Mouse (Mus musculus) embryo, embryonic 11 days (tissue): ENCODE data around the gene Gm11037.

Experiments
- DNase-seq: peaks from one replicate; pipeline ENCODE4 v3.0.0-alpha.2; 2015

Gm11037 gene

DNA sequence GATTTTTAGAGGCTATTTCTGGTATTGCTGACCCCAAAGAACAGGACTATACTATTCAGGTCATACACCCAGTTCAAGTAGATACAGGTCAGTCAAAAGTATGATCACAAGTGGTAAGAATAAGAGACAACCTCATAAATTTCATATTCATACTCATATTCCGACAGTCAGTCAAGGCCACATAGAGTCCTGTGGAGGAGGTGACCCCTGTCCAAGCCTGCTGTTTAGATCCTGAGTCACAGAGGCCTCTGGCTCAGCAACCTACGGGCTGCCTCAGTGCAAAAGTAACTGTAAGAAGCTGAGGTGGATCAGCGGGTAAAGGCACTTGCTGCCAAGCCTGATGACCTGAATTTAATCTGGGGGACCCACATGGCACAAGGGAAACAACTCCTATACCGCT is 20.7 kb downstream of the Gm11037 start:
- no peak for DNase-seq

DNA sequence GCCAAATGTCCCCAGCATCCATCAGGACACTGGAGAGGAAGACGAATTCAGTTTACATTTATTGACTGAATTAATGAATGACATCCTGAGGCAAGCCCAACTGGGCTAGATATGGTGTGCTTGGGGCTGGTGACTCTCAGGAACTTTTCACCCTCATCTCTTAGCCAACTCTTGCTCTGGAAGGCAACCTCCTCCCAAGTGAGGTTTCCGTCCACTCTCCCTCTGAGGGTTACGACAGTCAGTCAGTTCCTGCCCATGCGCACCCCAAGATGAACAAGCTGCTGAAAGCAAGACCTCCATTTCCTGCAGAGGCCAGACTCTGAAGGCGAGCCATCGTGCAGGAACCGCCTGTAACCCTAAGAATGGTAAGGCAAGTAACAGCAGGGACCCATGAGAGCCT is 23.7 kb downstream of the Gm11037 start:
- no peak for DNase-seq

DNA sequence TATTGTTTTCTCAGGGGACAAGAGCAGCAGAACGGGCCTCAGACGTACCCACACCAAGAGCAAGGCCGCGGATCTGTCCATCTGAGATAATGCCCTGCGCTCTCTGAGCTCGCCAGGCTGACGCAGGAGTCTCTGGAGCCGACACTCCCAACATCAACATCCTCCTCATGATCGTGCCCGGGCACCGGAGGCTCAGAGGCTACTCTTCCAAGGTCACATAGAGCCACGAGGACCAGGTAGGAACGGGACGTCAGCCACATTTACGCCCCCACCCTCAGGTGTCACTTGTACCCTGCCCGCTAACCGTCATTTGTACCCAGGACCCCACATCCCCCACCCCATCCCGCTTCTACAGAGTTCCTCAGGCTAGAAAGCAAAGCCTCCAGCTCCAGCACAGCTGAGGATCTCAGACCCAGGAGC is 26.2 kb downstream of the Gm11037 start:
- DNase-seq = peak; percentile 62

DNA sequence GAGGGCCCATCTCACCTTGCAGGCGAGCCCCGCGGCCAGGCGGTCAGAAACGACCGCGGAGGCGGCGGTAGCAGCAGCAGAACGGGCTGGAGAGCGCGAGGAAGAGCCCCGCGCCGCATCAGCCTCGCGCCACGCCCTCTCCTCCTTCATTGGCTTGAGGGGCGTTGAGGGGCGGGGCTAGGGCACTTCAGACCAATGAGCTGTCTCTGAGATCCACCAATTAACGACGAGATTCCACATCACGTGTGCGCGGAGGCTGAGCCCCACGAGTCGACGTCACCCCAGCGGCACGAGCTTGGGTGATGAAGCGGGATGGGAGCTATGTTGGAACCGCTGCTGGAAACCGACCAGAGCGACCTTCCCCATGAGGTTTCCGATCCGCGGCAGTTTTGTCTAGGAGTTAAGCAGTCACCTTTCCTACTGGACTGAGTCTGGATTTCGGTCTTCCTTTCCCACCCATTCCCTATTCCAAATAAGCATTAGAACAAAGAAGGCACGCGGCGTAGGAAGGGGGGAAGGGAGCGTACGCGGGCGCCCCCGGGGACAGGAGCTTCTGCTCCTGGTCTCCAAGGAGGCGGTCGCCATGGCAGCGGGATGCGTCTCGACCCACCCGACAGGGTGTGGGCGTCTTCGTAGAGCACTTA is 26.8 kb downstream of the Gm11037 start, which contains the start of gene 1700037H04Rik:
Gene 1700037H04Rik, minus strand, starts transcription at position 144 of the 644 bp plus-strand sequence.
- DNase-seq = peak; percentile 99

DNA sequence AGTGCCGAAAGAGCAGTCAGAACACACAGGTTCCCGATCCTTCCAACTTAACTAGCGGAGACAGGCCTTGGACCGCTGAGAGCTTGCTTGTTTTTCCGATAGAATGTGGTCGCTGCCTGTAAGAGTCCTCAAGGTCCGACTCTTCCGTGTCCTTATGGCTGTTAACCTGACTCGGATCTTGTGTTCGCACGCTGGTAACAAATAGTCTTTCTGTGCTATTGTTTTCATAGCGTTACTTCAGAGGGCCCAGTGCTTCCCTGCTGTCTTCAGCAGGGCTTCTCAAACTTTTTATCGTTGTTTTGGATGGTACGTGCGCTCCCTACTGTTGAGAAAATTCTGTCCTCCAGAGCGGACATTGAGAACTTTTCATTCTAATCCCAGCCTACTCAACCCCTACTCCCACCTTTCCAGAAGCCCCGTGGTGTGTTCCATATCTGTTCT is 27.4 kb downstream of the Gm11037 start:
- DNase-seq = peak; percentile 60

DNA sequence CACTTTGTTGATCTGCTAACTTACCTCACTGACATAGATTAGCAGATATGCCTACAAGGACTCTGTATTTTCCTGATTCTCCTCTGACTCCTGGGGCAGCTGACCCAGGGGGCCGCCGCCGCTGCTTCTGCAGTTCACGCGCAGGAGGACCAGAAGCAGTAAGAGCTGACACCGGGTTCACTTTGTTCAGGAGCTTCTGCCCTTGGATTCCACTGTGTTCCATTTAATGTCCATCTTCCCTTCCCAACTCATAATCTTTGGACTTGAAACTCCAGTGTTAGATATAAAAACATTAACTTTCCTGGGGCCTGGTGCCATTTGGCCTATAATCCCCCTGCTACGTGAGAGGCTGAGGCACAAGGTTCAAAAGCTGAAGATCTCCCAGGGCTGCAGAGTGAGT is 30.6 kb downstream of the Gm11037 start:
- DNase-seq = no peak

DNA sequence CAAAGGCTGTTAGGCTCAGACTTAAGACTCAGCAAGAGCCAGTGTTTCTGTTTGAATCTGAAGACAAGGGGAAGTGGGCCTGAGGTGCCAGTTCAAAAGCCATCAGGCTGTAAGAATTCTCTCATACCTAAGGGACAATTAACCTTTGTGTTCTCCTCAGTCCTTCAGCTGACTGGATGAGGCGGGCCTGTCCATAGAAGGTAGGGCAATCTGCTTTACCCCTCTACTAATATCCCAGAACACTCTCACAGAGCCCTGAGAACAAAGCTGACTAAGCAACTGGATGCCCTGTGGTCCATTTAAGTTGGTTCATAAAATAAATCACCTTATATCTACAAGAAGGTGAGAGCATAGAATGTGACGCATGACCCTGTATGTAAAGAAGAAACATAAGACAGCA is 32.9 kb downstream of the Gm11037 start:
- no peak for DNase-seq

DNA sequence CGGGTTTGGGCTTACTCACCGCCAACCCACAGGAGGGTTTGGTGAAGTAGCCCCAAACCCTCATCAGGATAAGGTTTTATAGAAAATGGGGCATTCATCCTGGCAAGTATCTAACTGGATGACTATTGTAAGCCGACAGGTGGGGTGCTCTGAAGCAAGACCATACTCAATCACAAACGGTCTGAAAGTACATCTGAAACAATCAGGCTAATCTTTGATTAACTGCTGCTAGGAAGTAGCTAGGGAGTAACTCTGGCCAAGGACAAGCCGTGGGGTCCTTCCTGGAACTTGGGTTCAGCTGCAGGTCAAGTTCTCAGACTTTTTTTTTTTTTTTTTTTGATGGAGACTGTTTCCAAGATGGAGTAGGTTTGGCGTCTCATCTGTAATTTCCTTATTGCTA is 34.7 kb downstream of the Gm11037 start:
- DNase-seq = no peak

DNA sequence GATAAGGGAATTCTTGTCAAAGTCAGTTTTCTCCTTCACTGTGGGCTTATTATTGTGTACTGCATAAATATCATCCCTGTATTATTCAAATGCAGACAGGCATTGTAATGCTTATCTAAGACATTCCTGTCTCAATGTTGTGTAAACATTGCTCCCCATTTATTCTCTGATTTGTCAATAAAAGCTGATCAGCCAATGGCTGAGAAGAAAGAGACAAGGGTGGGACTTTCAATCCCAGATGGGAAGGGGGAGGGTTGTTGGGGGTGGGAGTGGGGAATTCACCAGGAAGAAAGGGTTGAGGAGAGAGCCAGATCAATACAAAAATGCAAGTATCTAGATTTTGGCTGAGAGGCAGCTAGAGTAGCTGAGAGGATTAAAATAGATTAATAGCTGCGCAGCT is 35.6 kb downstream of the Gm11037 start:
- DNase-seq = no peak

DNA sequence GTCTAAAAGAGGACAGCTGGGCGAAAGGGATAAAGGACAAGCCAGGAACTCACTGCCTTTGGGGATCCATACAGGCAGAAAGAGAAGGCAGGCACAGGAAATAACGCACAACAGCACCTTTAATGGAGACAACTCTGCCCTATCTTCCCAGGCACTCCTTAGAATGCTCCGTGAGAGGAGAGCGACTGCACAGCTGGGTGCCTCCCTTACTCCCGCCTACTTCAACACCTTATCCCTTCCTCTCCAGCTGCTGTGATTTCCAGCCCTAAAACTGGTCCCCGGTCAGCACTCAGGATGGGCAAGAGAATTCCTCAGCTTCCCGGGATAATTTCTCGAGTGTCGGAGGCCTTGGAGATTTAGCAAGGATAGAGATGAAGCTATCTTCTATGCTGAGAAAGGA is 37.6 kb downstream of the Gm11037 start:
- DNase-seq = no peak

DNA sequence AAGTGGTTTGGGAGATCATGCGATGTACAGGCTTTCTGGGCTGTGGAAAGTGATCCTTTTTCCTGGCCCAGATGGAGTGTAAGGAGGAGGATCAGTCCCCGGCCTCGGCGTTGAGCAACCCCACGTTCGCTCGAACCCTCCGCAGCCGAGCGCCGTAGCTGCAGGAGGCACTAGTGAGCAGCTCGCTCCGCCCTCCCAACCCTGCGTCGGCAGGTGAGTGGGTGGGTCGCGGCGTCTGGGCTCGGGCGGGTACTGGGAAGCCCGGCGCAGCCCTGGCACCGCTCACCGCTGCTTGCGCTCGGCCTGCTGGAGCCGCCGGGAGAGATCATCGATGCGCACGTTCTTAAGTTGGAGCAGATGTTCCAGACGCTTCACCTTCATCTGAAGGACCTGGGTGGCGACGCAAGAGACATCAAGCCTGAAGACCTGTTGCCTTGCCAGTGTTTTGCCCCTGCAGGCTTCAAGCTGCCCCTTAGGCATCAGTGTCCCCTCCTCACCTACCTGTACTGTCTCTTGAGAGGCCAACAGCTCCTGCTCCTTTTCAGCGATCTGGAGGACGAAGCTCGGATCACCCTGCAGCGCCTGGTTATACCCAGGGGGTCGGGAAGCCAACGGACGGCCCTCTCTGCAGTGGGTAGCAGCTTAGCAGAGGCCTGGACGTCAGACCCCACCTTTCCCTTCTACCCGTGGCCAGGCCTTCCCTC is 38.3 kb downstream of the Gm11037 start:
- no peak for DNase-seq

DNA sequence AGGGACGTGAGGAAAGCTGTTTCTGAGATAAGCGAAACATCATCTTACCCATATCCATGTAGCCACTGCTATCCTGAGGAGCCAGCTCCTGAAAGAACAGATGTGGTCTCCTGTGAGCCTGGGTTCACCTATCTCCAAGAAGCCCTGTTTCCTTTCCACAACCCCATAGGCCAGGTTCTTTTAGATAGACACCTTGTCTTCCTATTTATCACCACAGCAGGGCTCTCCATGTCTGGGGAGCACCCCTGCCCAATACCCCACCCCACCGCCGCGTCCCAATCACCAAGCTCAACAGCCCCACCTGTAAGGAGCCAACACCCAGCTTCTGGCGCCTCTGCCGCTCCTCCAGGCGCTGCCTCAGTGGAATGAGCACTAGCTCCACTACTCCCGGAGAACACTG is 39.0 kb downstream of the Gm11037 start:
- DNase-seq = no peak

DNA sequence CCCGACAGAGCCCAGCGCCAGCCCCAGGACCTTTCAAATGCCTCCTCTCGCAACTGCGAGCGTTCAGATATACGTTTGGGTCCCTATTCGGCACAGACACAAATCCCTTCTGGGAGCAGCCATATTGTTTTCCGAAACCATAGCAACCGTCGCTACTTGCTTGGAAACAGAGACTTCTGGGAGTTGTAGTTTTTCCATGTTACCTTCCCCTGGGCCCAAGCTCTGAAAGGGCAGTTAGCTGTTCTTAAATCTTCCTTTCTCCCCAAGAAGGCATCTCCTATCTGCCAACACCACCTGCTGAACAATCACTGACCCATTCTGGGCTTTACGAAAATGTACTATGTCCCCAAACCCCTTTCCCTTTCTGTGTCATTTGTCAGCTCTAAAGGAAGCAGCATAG is 41.4 kb downstream of the Gm11037 start:
- peak; percentile 92 for DNase-seq

DNA sequence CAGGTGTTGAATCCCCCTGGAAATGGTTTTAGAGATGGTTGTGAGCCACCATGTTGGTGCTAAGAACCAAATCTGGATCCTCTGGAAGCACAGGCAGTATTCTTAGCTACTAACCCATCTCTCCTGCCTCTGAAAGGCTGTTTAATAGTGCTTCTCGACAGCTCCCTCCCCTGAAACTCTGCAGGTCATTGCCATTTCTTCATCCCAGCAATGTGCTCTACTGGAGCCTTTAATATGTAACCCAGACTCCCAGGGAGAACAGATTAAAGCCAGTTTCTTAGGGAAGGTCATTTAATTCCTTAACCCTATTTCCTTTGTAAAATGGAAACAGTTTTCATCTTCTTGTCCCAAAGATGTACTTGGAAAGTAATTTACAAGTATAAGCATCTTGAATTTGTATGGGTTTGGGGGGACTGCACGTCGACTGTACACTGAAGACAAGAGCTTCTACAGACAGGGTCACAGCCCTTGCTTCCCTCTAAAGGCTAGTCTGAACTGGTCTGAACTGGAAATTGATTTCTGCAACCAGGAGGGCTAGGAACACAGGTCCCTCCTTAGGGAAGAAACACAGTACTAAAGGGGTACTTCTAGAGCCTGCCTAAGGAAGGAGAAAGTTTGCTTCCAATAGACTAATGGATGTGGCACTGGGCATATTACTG is 42.1 kb downstream of the Gm11037 start:
- no peak for DNase-seq

DNA sequence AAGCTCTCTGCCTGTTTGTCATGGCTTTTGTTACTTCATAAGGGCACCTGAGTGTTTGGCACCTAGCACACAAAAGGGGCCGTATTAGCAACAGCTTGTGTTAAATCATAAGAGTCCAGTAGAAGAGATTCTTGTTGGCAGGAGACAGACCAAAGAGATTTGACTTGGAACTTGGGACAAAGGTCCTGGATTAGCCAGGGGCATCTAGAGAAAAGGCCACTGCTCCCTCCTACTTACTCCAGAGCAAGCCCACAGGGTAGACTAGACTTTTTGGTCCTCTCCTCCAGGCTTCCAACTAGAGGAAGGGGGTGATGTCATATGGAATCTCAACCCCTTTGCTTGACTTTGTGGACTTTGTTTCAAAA is 42.6 kb downstream of the Gm11037 start:
- DNase-seq = no peak

DNA sequence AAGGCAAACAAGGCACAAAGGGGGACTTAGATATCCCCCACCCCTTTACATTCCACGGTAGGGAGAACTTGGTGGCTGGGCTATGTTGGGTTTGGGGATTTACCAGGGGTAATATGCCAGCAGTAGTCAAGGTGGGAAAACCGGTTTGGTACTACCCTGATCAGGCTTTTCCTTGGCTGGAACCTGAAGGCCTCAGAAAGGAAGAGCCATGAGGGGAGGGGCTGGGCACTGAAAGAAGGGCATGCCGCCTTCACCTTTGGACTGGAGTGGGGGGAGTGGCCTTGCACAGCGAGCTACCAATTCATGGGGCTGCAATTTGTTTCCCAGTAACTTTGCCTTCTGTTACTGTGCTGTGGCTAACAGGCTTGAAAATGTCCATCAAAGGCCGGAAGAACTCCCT is 43.2 kb downstream of the Gm11037 start:
- DNase-seq = no peak

DNA sequence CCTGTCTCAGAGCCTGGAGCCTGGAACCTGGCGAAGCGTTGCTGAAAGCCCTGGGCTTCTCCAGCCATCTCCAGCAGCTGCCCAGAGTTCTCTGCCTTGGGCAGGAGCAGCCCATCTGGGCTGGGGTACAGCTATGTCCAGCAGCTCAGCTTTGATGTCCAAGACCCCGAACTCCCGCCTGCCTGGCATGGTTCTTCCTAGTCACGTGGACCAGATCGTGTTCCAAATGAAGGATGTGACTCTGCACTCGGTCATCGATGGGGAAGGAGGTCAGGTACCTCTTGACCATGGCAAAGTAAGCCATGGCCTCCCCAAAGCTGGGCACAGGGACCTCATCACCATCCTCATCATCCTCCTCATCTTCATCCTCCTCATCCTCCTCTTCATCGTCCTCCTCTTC is 44.6 kb downstream of the Gm11037 start:
- no peak for DNase-seq

DNA sequence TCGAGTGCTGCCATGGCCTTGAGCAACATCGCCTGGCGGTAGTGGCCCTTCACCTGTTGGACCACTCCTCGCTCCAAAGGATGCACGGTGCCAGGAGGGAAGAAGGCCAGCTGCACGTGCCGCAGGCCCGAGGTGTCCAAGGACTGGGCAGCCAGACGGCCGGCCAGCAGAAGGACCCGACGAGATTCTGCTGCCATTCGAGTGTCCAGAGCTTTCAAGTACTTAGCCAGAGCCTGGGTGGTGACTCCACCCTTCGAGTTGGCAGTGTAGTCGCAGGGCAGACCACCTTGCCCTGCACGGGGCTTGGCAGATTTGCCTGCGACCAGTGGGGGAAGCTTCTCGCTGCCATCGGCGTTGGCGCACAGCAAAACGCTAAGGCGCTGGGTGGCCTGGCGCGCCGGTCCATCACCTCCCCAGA is 45.5 kb downstream of the Gm11037 start:
- no peak for DNase-seq

DNA sequence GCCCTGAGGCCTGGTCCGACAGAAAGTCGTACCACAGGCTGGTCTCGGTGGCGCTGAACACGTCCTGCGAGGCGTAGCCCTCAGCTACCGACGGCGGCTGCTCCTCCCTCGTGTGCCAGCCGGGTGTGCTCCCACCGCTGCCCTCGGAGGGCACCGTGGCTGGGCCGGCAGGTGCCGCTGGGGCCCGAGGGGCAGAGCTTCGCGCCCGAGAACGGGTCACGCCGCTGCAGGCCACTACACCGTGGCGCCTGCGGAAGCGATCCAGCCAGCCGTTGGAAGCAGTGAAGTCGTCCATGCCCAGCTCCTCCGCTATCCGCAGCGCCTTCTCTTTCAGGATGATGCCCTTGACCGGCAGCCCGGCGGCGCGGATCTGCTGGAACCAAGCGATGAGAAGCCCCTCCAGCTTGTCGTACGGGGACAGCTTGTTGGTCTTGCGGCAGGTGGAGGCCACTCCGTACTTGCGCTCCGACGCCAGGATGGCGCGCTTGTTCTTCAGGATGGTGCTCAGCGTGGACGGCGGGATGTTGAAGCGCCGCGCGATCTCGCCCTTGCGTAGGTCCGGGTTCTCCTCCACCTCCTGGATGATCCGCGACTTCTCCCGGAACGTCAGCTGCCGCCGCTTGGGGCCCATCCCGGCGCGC is 46.1 kb downstream of the Gm11037 start:
- peak; percentile 86 for DNase-seq

DNA sequence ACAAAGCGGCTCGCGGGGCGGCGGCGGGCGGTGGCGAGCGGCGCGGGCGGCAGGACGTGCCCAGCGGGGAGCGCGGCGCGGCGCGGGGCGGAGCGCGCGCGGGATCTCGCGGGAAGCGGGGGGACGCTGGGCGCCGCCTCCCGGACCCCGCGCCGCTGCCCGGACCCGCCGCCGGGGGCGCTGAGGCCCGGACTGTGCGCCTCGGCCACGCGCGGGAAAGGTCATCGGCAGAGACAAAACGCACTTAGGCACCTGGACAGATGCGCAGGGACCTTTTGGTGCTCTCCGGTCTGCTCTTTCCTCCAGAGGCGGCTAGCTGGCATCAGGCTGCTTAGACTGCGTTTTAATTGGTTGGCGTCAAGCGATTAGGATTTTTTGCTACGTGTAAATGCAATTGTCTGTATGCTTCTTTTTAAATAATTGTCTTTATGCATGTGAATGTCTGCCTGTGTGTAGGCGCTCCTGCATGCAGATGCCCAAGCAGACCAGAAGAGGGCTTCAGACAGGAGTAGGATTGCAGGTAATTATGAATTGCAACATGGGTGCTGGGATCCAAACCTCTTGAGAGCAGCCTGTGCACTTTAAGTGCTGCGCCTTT is 46.8 kb downstream of the Gm11037 start, which contains the start of gene Cenpb:
Gene Cenpb, minus strand, starts transcription at position 78 of the 598 bp plus-strand sequence.
- peak; percentile 94 for DNase-seq
